Mouse (Mus musculus): ENCODE data around the gene Perm1. TPM values are rescaled to one million over a fixed set of nuclear protein-coding genes. Genes with fewer than 3 reads are reported as not detected.

Gene Perm1
- total and polyA plus RNA-seq, 3 experiments, result 0.19 to 1.8 TPM; not detected in 1

DNA sequence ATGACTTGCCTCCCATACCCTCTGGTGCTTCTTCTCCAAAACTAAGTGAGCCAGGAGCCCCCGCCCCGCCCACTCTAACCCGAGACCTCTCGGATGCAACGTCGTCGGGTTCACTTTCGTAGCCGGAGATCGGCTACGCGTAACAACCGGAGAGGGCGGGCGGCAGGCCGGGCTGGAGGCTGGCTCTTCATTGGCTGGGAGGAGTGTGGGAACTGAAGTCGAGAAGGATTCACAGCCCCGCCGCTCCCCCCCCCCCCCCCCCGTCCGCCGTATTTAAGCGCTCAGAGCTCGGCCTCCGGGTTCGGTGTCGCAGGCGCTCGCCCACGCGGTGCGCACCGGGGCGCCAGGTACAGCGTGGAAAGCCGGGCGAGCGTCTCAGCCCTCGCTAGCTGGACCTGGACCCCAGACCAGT lies 12.7 kb upstream of the Perm1 start, which contains the start of gene AW011738:
Gene AW011738, plus strand, starts transcription at position 304 of the 412 bp plus-strand sequence.
- Histone ChIP-seq H3K4me3 (ENCODE audit: control insufficient read depth in 1 of 2, insufficient read depth in 1 of 2, low read depth in 2 of 2, low read length in 2 of 2) (peak within 1 kb of the TSS; percentile 71 to 94), H3K27me3 (ENCODE audit: control insufficient read depth in 1 of 2, insufficient read depth in 2 of 2, low read length in 2 of 2) (no peaks in the 10 kb centered on the region), H3K9ac (ENCODE audit: control insufficient read depth, low read depth, low read length, poor library complexity, severe bottlenecking) (peak within 1 kb of the TSS; percentile 88), H3K27ac (ENCODE audit: control insufficient read depth, low read depth, low read length) (peak within 1 kb of the TSS; percentile 93), H3K79me2 (ENCODE audit: control insufficient read depth, insufficient read depth, low read length, poor library complexity) (peaks cover 15% of the 10 kb centered on the region), H3K4me1 (ENCODE audit: control insufficient read depth in 1 of 2, insufficient read depth in 2 of 2, low read length in 2 of 2) (peaks cover 6 to 24% of the 10 kb centered on the region in 2 experiments; a peak in 3 of 4 replicates), H3K36me3 (ENCODE audit: control insufficient read depth in 1 of 2, insufficient read depth in 2 of 2, low read length in 2 of 2) (peaks cover 0 to 9% of the 10 kb centered on the region in 2 experiments; a peak in 2 of 4 replicates), H3K9me3 (replicated peaks; ENCODE audit: insufficient read depth, low read length) (no peaks in the 10 kb centered on the region)
- DNase-seq (ENCODE audit: low read depth, low spot score), result peak; percentile 97
- TF ChIP-seq ETS1 (IDR thresholded peaks at IDR 0.05; ENCODE audit: low read depth, low read length) (peak; percentile 47; the same call in 1 of the 2 replicates), MAX (IDR thresholded peaks at IDR 0.05; ENCODE audit: low read length) (no peak), CHD2 (IDR thresholded peaks at IDR 0.05; ENCODE audit: low read length) (no peak), ZMIZ1 (IDR thresholded peaks at IDR 0.05; ENCODE audit: low read depth, low read length) (peak; percentile 90), MAZ (IDR thresholded peaks at IDR 0.05; ENCODE audit: low read depth, low read length) (peak; percentile 33; the same call in 1 of the 2 replicates), MYB (IDR thresholded peaks at IDR 0.05; ENCODE audit: low read depth, low read length) (no peak), KAT2A (conservative IDR thresholded peaks at IDR 0.05; ENCODE audit: low read depth, low read length) (no peak), NELFE (IDR thresholded peaks at IDR 0.05; ENCODE audit: low read depth, low read length) (peak; percentile 78), POLR2AphosphoS2 (IDR thresholded peaks at IDR 0.05; ENCODE audit: low read length) (peak; percentile 60; the same call in 1 of the 2 replicates), POLR2A (IDR thresholded peaks at IDR 0.05; ENCODE audit: control insufficient read depth in 1 of 2, insufficient read depth in 1 of 2, low read depth in 1 of 2, low read length in 2 of 2, poor library complexity in 1 of 2) (peak; percentile 77 to 83), TCF12 (IDR thresholded peaks at IDR 0.05; ENCODE audit: low read depth, low read length) (no peak), HCFC1 (IDR thresholded peaks at IDR 0.05; ENCODE audit: low read depth, low read length) (0 out of 2 replicates have a peak, but pooled peaks have one; percentile 47)

DNA sequence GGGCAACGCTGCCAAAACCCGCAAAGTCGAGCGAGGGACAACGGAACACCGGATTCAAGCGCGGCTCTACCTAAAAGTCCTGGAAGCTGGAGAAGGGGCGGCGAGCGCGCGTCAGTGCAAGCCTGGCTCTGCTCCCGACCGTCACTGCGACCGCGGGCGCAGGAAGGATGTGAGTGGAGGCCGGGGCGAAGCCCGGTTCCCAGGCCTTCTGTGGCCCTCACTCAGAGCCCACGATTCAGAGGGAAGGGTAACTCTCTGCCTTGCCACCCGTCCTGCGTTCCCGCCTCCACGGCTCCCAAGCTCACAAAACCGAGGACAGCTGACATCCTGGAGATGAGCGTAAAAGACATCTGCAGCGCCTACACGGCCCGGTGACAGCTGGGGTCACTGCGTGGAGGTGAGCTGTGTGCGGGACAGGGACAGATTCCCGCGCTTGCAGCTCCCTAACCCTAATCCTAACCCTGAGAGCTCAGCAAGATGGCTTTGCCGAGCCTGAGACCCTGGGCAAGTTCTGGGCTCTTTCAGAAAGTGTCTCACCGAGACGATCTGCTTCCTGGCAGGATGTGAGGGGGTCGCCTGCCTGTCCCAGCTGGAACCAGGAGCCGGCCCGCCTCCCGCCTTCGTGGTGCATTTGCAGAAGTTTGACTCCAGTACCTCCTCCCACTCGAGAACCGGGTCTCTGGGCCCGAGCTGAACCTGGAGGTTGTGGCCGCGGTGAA lies 12.1 kb upstream of the Perm1 start:
- Histone ChIP-seq H3K9me3 (replicated peaks; ENCODE audit: insufficient read depth, low read length) (no peaks in the 10 kb centered on the region), H3K27ac (ENCODE audit: control insufficient read depth, low read depth, low read length) (peak overlapping the region; percentile 85)
- peak; percentile 78 for DNase-seq (ENCODE audit: low read depth, low spot score)
- TF ChIP-seq TCF12 (IDR thresholded peaks at IDR 0.05; ENCODE audit: low read depth, low read length) (peak; percentile 9; the same call in 1 of the 2 replicates), POLR2AphosphoS5 (IDR thresholded peaks at IDR 0.05; ENCODE audit: borderline replicate concordance, low read depth, low read length) (no peak), E2F4 (IDR thresholded peaks at IDR 0.05; ENCODE audit: borderline replicate concordance, low read depth, low read length) (peak; percentile 70; the same call in 1 of the 2 replicates), POLR2AphosphoS2 (IDR thresholded peaks at IDR 0.05; ENCODE audit: low read length) (no peak), MAFK (IDR thresholded peaks at IDR 0.05; ENCODE audit: borderline replicate concordance, low read depth, low read length) (no peak), MYB (IDR thresholded peaks at IDR 0.05; ENCODE audit: low read depth, low read length) (no peak), SIN3A (IDR thresholded peaks at IDR 0.05; ENCODE audit: low read length) (peak; percentile 74; the same call in 1 of the 2 replicates), TBP (IDR thresholded peaks at IDR 0.05; ENCODE audit: low read depth, low read length) (no peak), ZC3H11A (IDR thresholded peaks at IDR 0.05; ENCODE audit: low read depth, low read length) (no peak), CTCF (IDR thresholded peaks at IDR 0.05 in 2 of 3, conservative IDR thresholded peaks at IDR 0.05 in 1 of 3; ENCODE audit: control insufficient read depth in 1 of 3, insufficient read depth in 1 of 3, low read depth in 2 of 3, low read length in 3 of 3, poor library complexity in 1 of 3, severe bottlenecking in 1 of 3) (no peak), CHD2 (IDR thresholded peaks at IDR 0.05; ENCODE audit: low read length) (no peak), GABPA (IDR thresholded peaks at IDR 0.05; ENCODE audit: low read depth, low read length) (no peak), ZMIZ1 (IDR thresholded peaks at IDR 0.05; ENCODE audit: low read depth, low read length) (no peak), MEF2A (IDR thresholded peaks at IDR 0.05; ENCODE audit: extremely low read depth, insufficient replicate concordance, low read depth, low read length, poor library complexity, severe bottlenecking) (no peak), MAZ (IDR thresholded peaks at IDR 0.05; ENCODE audit: low read depth, low read length) (no peak), MXI1 (IDR thresholded peaks at IDR 0.05; ENCODE audit: low read depth, low read length) (peak; percentile 5; the same call in 1 of the 2 replicates), KAT2A (conservative IDR thresholded peaks at IDR 0.05; ENCODE audit: low read depth, low read length) (no peak), HCFC1 (IDR thresholded peaks at IDR 0.05; ENCODE audit: low read depth, low read length) (no peak), NRF1 (IDR thresholded peaks at IDR 0.05; ENCODE audit: insufficient read depth, low read depth, low read length, poor library complexity, severe bottlenecking) (no peak), ZNF384 (IDR thresholded peaks at IDR 0.05; ENCODE audit: low read depth, low read length) (no peak), POLR2A (IDR thresholded peaks at IDR 0.05; ENCODE audit: control insufficient read depth in 1 of 2, insufficient read depth in 1 of 2, low read depth in 1 of 2, low read length in 2 of 2, poor library complexity in 1 of 2) (no peak), RAD21 (IDR thresholded peaks at IDR 0.05; ENCODE audit: low read depth, low read length) (no peak), UBTF (IDR thresholded peaks at IDR 0.05; ENCODE audit: borderline replicate concordance, insufficient read depth, low read depth, low read length) (no peak), USF1 (IDR thresholded peaks at IDR 0.05; ENCODE audit: low read depth, low read length) (no peak)

More for the DNA sequence above, 12.1 kb upstream of the Perm1 start:
- Histone ChIP-seq H3K9ac (ENCODE audit: control insufficient read depth, low read depth, low read length, poor library complexity, severe bottlenecking) (peak overlapping the region; percentile 88), H3K27me3 (ENCODE audit: control insufficient read depth in 1 of 2, insufficient read depth in 2 of 2, low read length in 2 of 2) (no peaks in the 10 kb centered on the region), H3K4me1 (ENCODE audit: control insufficient read depth in 1 of 2, insufficient read depth in 2 of 2, low read length in 2 of 2) (peaks cover 6 to 24% of the 10 kb centered on the region in 2 experiments; a peak in 3 of 4 replicates), H3K36me3 (ENCODE audit: control insufficient read depth in 1 of 2, insufficient read depth in 2 of 2, low read length in 2 of 2) (peaks cover 0 to 9% of the 10 kb centered on the region in 2 experiments; a peak in 2 of 4 replicates), H3K4me3 (ENCODE audit: control insufficient read depth in 1 of 2, insufficient read depth in 1 of 2, low read depth in 2 of 2, low read length in 2 of 2) (peak overlapping the region; percentile 71 to 94), H3K79me2 (ENCODE audit: control insufficient read depth, insufficient read depth, low read length, poor library complexity) (peaks cover 15% of the 10 kb centered on the region)

All from MEL (cell line).